21 mouse cellular contexts compared by ENCODE assay signal in genomic region chr2:77236860-77237259, GRCm38 (mm10). TPM values are rescaled to one million over a fixed set of nuclear protein-coding genes. Genes with fewer than 3 reads are reported as not detected.
DNase-seq lines count a peak whose midpoint lies in the region; ATAC-seq and TF ChIP-seq lines count a peak whose summit lies in the region.
"Had no signal": no experiment of that assay in that cellular context is flagged by ENCODE, and none has a peak within 500 bp of the region (broad histone marks: within the 10 kb centered on the region; RNA-seq: fewer than 3 reads in every experiment).

No protein-coding gene starts in this region.

- H3K4me1 ChIP-seq in lung, postnatal 0 days (ENCODE audit: insufficient read depth, low read depth, low read length), result no peaks in the 10 kb centered on the region
- H3K4me1 ChIP-seq in embryonic fibroblast, embryonic 13.5 days (ENCODE audit: control insufficient read depth, insufficient read depth, low read length), result peaks cover 8% of the 10 kb centered on the region
- H3K4me1 ChIP-seq: embryonic facial prominence, embryonic 13.5 days; forebrain, embryonic 15.5 days; heart, embryonic 15.5 days had no signal

- no peak for TF ChIP-seq EP300 in lung, postnatal 0 days (IDR thresholded peaks at IDR 0.05)

- H3K4me2 ChIP-seq in lung, postnatal 0 days (replicated peaks; ENCODE audit: low read depth, low read length), result no peak overlapping the region
- H3K4me2 ChIP-seq: embryonic facial prominence, embryonic 13.5 days; forebrain, embryonic 15.5 days; heart, embryonic 11.5 days; heart, embryonic 15.5 days; hindbrain, embryonic 14.5 days had no signal

- TF ChIP-seq CTCF in lung, postnatal 0 days (IDR thresholded peaks at IDR 0.05), result no peak
- TF ChIP-seq CTCF in embryonic fibroblast, embryonic 13.5 days (IDR thresholded peaks at IDR 0.05; ENCODE audit: borderline replicate concordance, insufficient read depth, low read length), result no peak

- no peak overlapping the region for H3K9ac ChIP-seq in lung, postnatal 0 days (replicated peaks; ENCODE audit: low read depth)
- H3K9ac ChIP-seq: embryonic facial prominence, embryonic 13.5 days; forebrain, embryonic 15.5 days; heart, embryonic 15.5 days; hindbrain, embryonic 14.5 days had no signal

- no peaks in the 10 kb centered on the region for H3K36me3 ChIP-seq in lung, postnatal 0 days (ENCODE audit: insufficient read depth, low read length)

- WGBS in lung, postnatal 0 days, result 81% methylated on average over 4 of the region's 4 CpGs

- no peaks in the 10 kb centered on the region for H3K27me3 ChIP-seq in lung, postnatal 0 days (replicated peaks; ENCODE audit: insufficient read depth, low read length)
- H3K27me3 ChIP-seq: embryonic facial prominence, embryonic 13.5 days; forebrain, embryonic 15.5 days; heart, embryonic 15.5 days had no signal

- H3K27ac ChIP-seq in lung, postnatal 0 days (ENCODE audit: low read length), result no peak overlapping the region
- peak overlapping the region; percentile 23 for H3K27ac ChIP-seq in embryonic fibroblast, embryonic 13.5 days (ENCODE audit: insufficient read depth, low read length)
- H3K27ac ChIP-seq: embryonic facial prominence, embryonic 13.5 days; forebrain, embryonic 15.5 days; heart, embryonic 15.5 days; hindbrain, embryonic 14.5 days had no signal

- intact Hi-C loops in left cerebral cortex, postnatal 25 days (cut with DNase I), result no loop called here

- TF ChIP-seq POLR2A in embryonic fibroblast, embryonic 13.5 days (IDR thresholded peaks at IDR 0.05; ENCODE audit: low read depth, low read length), result no peak

- no peaks in the 10 kb centered on the region for H3K9me3 ChIP-seq in lung, postnatal 0 days (ENCODE audit: low read length)
- H3K9me3 ChIP-seq: embryonic facial prominence, embryonic 13.5 days; forebrain, embryonic 15.5 days; heart, embryonic 15.5 days had no signal

- H3K4me3 ChIP-seq in lung, postnatal 0 days (ENCODE audit: low read depth, low read length), result no peak overlapping the region
- no peak overlapping the region for H3K4me3 ChIP-seq in embryonic fibroblast, embryonic 13.5 days (ENCODE audit: insufficient read depth, low read length)
- H3K4me3 ChIP-seq: embryonic facial prominence, embryonic 13.5 days; erythroblast, embryonic 14.5 days; forebrain, embryonic 15.5 days; heart, embryonic 15.5 days had no signal

- peak; percentile 17 for DNase-seq in adrenal gland, postnatal 14 days
- DNase-seq in adrenal gland, postnatal 10 days, result no peak
- peak; percentile 5 for DNase-seq in lung, postnatal 0 days (ENCODE audit: low spot score)
- DNase-seq in lung, postnatal 25 days (ENCODE audit: low spot score), result no peak
- DNase-seq in NIH3T3 (ENCODE audit: low read depth), result peak; percentile 93
- DNase-seq in left cerebral cortex, postnatal 25 days (ENCODE audit: low spot score in 2 of 2), result no peak
- DNase-seq: cerebellum, adult 18-20 months; cerebellum, adult 9-11 months; cerebellum, postnatal 36 days; gastrocnemius, postnatal 36 days; heart, adult 11 months; heart, postnatal 14 days; kidney, adult 2 months had no signal

- ATAC-seq in lung, postnatal 0 days, result no peak
- ATAC-seq: forebrain, embryonic 15.5 days; intestine, embryonic 16.5 days had no signal

RNA-seq across cellular contexts. Expression of gene Sestd1, which starts 43.5 kb away (rescaled TPM):
- 15.5 and 17.8 TPM in 2 replicates for total RNA-seq in adrenal gland, postnatal 14 days (2021)
- total RNA-seq in adrenal gland, postnatal 10 days (2021), result 10 to 100 TPM; 15.9 to 19.3 TPM
- polyA plus RNA-seq in lung, postnatal 0 days (2015; fragmentation: Nextera tagmentation; extraction: Ambion mirVana), result 11.6 and 11.8 TPM in 2 replicates
- 28.1 and 33.0 TPM in 2 replicates for polyA plus RNA-seq in embryonic fibroblast, embryonic 13.5 days (2011; ENCODE audit: insufficient read length, low read depth, missing spikeins)
- total RNA-seq in left cerebral cortex, postnatal 25 days (2021), result 10 to 100 TPM; 62.3 to 64.6 TPM
- polyA plus RNA-seq: erythroblast, embryonic 14.5 days had no signal

Comparison
In these comparisons a context has a peak if more than half of its experiments do, and no peak if none do; other contexts are left out.
1. DNase-seq: peak in adrenal gland, postnatal 14 days (single experiment), lung, postnatal 0 days (single experiment) and NIH3T3 (single experiment); none in adrenal gland, postnatal 10 days (single experiment), lung, postnatal 25 days (single experiment) and left cerebral cortex, postnatal 25 days (0 of 2).